Mouse (Mus musculus): Measurements from ENCODE around the gene Abca9. TPM values are rescaled to one million over a fixed set of nuclear protein-coding genes. Genes with fewer than 3 reads are reported as not detected.
A peak's percentile ranks its signal among the peaks of the same experiment; 100 is the strongest.

Gene Abca9
- 1.3 and 1.5 TPM in 2 replicates for polyA plus RNA-seq (2015; fragmentation: Nextera tagmentation; extraction: Ambion mirVana)

GRCm38 (mm10) chr11:110167459-110168251 is at the start of gene Abca9:
Abca9 (minus strand) TSS chr11:110168196.
- Histone ChIP-seq H3K9ac (ENCODE audit: low read depth, low read length) (no peak within 1 kb of the TSS), H3K9me3 (replicated peaks; ENCODE audit: control insufficient read depth, low read length) (no peaks in the 10 kb centered on the region), H3K36me3 (ENCODE audit: control insufficient read depth, insufficient read depth) (no peaks in the 10 kb centered on the region), H3K4me3 (ENCODE audit: low read depth, low read length) (no peak within 1 kb of the TSS), H3K27me3 (ENCODE audit: control insufficient read depth, insufficient read depth, low read depth, low read length) (no peaks in the 10 kb centered on the region), H3K27ac (ENCODE audit: low read length) (no peak within 1 kb of the TSS), H3K4me2 (ENCODE audit: low read depth, low read length) (peak within 1 kb of the TSS; percentile 2; the same call in 1 of the 2 replicates), H3K4me1 (ENCODE audit: control insufficient read depth, low read depth, low read length) (no peaks in the 10 kb centered on the region)
- no peak for ATAC-seq (ENCODE audit: low read depth)
- WGBS (ENCODE audit: insufficient replicate concordance): 48% methylated on average over 12 of the region's 12 CpGs

DNA sequence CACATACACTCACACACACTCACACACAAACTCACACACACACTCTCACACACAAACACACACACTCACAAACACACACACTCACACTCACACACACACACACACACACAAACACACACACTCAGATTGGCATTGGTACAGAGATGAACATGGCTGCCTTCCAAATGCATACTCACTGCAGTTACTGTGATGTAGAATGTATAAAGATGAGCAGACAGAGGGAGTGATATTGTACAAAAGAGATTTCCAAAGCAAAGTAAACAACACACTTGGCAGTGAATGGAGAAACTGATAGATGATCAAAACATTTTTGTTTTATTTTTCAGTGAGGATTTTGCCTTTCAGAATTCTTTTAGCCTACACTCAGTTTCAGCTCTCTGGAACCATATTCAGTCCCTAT is 49.1 kb upstream of the Abca9 start:
- Histone ChIP-seq H3K9ac (ENCODE audit: low read depth, low read length) (no peak overlapping the region), H3K4me1 (ENCODE audit: control insufficient read depth, low read depth, low read length) (no peaks in the 10 kb centered on the region), H3K36me3 (ENCODE audit: control insufficient read depth, insufficient read depth) (no peaks in the 10 kb centered on the region), H3K27me3 (ENCODE audit: control insufficient read depth, insufficient read depth, low read depth, low read length) (no peaks in the 10 kb centered on the region), H3K27ac (ENCODE audit: low read length) (no peak overlapping the region), H3K4me2 (ENCODE audit: low read depth, low read length) (no peak overlapping the region), H3K9me3 (replicated peaks; ENCODE audit: control insufficient read depth, low read length) (no peaks in the 10 kb centered on the region), H3K4me3 (ENCODE audit: low read depth, low read length) (no peak overlapping the region)
- no peak for ATAC-seq (ENCODE audit: low read depth)

GRCm38 (mm10) chr11:110203930-110204329 is 35.9 kb upstream of the Abca9 start:
- H3K27me3 ChIP-seq (ENCODE audit: control insufficient read depth, insufficient read depth, low read depth, low read length): no peaks in the 10 kb centered on the region
- H3K27ac ChIP-seq (ENCODE audit: low read length): no peak overlapping the region
- H3K9ac ChIP-seq (ENCODE audit: low read depth, low read length): no peak overlapping the region
- 54% methylated on average over 5 of the region's 5 CpGs for WGBS (ENCODE audit: insufficient replicate concordance)
- H3K4me1 ChIP-seq (ENCODE audit: control insufficient read depth, low read depth, low read length): no peaks in the 10 kb centered on the region
- H3K4me3 ChIP-seq (ENCODE audit: low read depth, low read length): no peak overlapping the region
- no peak for ATAC-seq (ENCODE audit: low read depth)
- H3K9me3 ChIP-seq (replicated peaks; ENCODE audit: control insufficient read depth, low read length): no peaks in the 10 kb centered on the region
- no peak overlapping the region for H3K4me2 ChIP-seq (ENCODE audit: low read depth, low read length)
- no peaks in the 10 kb centered on the region for H3K36me3 ChIP-seq (ENCODE audit: control insufficient read depth, insufficient read depth)

- Histone ChIP-seq H3K4me3 (ENCODE audit: low read depth, low read length) (no peak overlapping the region), H3K27ac (ENCODE audit: low read length) (no peak overlapping the region), H3K27me3 (ENCODE audit: control insufficient read depth, insufficient read depth, low read depth, low read length) (no peaks in the 10 kb centered on the region), H3K9me3 (replicated peaks; ENCODE audit: control insufficient read depth, low read length) (no peaks in the 10 kb centered on the region), H3K4me1 (ENCODE audit: control insufficient read depth, low read depth, low read length) (no peaks in the 10 kb centered on the region), H3K4me2 (ENCODE audit: low read depth, low read length) (no peak overlapping the region), H3K9ac (ENCODE audit: low read depth, low read length) (no peak overlapping the region), H3K36me3 (ENCODE audit: control insufficient read depth, insufficient read depth) (no peaks in the 10 kb centered on the region)
- 57% methylated on average over 3 of the region's 3 CpGs for WGBS (ENCODE audit: insufficient replicate concordance)
- ATAC-seq (ENCODE audit: low read depth): peak; percentile 51; the same call in 1 of the 2 replicates
These were observed 30.9 kb upstream of the Abca9 start for GRCm38 (mm10) chr11:110198882-110199281.

- 68% methylated on average over 8 of the region's 8 CpGs for WGBS (ENCODE audit: insufficient replicate concordance)
These were observed 28.7 kb upstream of the Abca9 start for GRCm38 (mm10) chr11:110196561-110197306.

GRCm38 (mm10) chr11:110195310-110195709 is 27.3 kb upstream of the Abca9 start:
- H3K4me3 ChIP-seq (ENCODE audit: low read depth, low read length): no peak overlapping the region
- ATAC-seq (ENCODE audit: low read depth): no peak
- no peaks in the 10 kb centered on the region for H3K36me3 ChIP-seq (ENCODE audit: control insufficient read depth, insufficient read depth)
- H3K9ac ChIP-seq (ENCODE audit: low read depth, low read length): no peak overlapping the region
- H3K27me3 ChIP-seq (ENCODE audit: control insufficient read depth, insufficient read depth, low read depth, low read length): no peaks in the 10 kb centered on the region
- 59% methylated on average over 4 of the region's 4 CpGs for WGBS (ENCODE audit: insufficient replicate concordance)
- no peak overlapping the region for H3K4me2 ChIP-seq (ENCODE audit: low read depth, low read length)
- H3K9me3 ChIP-seq (replicated peaks; ENCODE audit: control insufficient read depth, low read length): no peaks in the 10 kb centered on the region
- H3K4me1 ChIP-seq (ENCODE audit: control insufficient read depth, low read depth, low read length): no peaks in the 10 kb centered on the region
- H3K27ac ChIP-seq (ENCODE audit: low read length): no peak overlapping the region

More at GRCm38 (mm10) chr11:110196561-110197306, 28.7 kb upstream of the Abca9 start:
- Histone ChIP-seq H3K4me1 (ENCODE audit: control insufficient read depth, low read depth, low read length) (no peaks in the 10 kb centered on the region), H3K9ac (ENCODE audit: low read depth, low read length) (no peak overlapping the region), H3K27ac (ENCODE audit: low read length) (no peak overlapping the region), H3K9me3 (replicated peaks; ENCODE audit: control insufficient read depth, low read length) (no peaks in the 10 kb centered on the region), H3K4me2 (ENCODE audit: low read depth, low read length) (no peak overlapping the region), H3K4me3 (ENCODE audit: low read depth, low read length) (no peak overlapping the region), H3K36me3 (ENCODE audit: control insufficient read depth, insufficient read depth) (no peaks in the 10 kb centered on the region), H3K27me3 (ENCODE audit: control insufficient read depth, insufficient read depth, low read depth, low read length) (no peaks in the 10 kb centered on the region)
- ATAC-seq (ENCODE audit: low read depth): no peak

DNA sequence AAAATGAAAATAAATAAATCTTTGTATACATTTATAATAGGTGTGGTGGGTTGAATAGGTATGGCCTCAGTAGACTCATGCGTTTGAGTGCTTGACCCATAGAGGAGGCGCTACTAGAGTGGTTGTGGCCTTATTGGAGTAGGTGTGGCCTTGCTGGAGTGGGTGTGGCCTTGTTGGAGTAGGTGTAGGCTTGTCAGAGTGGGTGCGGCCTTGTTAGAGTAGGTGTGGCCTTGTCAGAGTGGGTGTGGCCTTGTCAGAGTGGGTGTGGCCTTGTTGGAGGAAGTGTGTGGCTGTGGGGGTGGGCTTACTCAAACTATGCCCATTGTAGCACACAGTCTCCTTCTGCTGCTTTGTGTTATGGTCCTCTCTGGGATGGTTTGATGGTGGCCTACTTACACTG is 3.2 kb upstream of the Abca9 start:
- WGBS (ENCODE audit: insufficient replicate concordance): 87% methylated on average over 3 of the region's 3 CpGs

GRCm38 (mm10) chr11:110165822-110166221 is 2.2 kb downstream of the Abca9 start:
- no peak overlapping the region for H3K27ac ChIP-seq (ENCODE audit: low read length)

More for the DNA sequence above, 3.2 kb upstream of the Abca9 start:
- H3K27ac ChIP-seq (ENCODE audit: low read length): no peak overlapping the region
- H3K27me3 ChIP-seq (ENCODE audit: control insufficient read depth, insufficient read depth, low read depth, low read length): no peaks in the 10 kb centered on the region
- H3K9me3 ChIP-seq (replicated peaks; ENCODE audit: control insufficient read depth, low read length): no peaks in the 10 kb centered on the region
- H3K4me3 ChIP-seq (ENCODE audit: low read depth, low read length): no peak overlapping the region
- H3K4me2 ChIP-seq (ENCODE audit: low read depth, low read length): no peak overlapping the region
- no peaks in the 10 kb centered on the region for H3K36me3 ChIP-seq (ENCODE audit: control insufficient read depth, insufficient read depth)
- H3K4me1 ChIP-seq (ENCODE audit: control insufficient read depth, low read depth, low read length): no peaks in the 10 kb centered on the region
- H3K9ac ChIP-seq (ENCODE audit: low read depth, low read length): no peak overlapping the region
- ATAC-seq (ENCODE audit: low read depth): 0 out of 2 replicates have a peak, but pooled peaks have one; percentile 27

GRCm38 (mm10) chr11:110165409-110165808 is 2.6 kb downstream of the Abca9 start:
- Histone ChIP-seq H3K4me2 (ENCODE audit: low read depth, low read length) (no peak overlapping the region), H3K9ac (ENCODE audit: low read depth, low read length) (no peak overlapping the region), H3K27ac (ENCODE audit: low read length) (no peak overlapping the region), H3K9me3 (replicated peaks; ENCODE audit: control insufficient read depth, low read length) (no peaks in the 10 kb centered on the region), H3K4me1 (ENCODE audit: control insufficient read depth, low read depth, low read length) (no peaks in the 10 kb centered on the region), H3K4me3 (ENCODE audit: low read depth, low read length) (no peak overlapping the region), H3K27me3 (ENCODE audit: control insufficient read depth, insufficient read depth, low read depth, low read length) (no peaks in the 10 kb centered on the region), H3K36me3 (ENCODE audit: control insufficient read depth, insufficient read depth) (no peaks in the 10 kb centered on the region)
- no peak for ATAC-seq (ENCODE audit: low read depth)

More at GRCm38 (mm10) chr11:110165822-110166221, 2.2 kb downstream of the Abca9 start:
- 8% methylated on average over 3 of the region's 3 CpGs for WGBS (ENCODE audit: insufficient replicate concordance)
- peak; percentile 48 for ATAC-seq (ENCODE audit: low read depth)
- no peak overlapping the region for H3K4me2 ChIP-seq (ENCODE audit: low read depth, low read length)
- no peak overlapping the region for H3K9ac ChIP-seq (ENCODE audit: low read depth, low read length)
- no peaks in the 10 kb centered on the region for H3K36me3 ChIP-seq (ENCODE audit: control insufficient read depth, insufficient read depth)
- H3K4me3 ChIP-seq (ENCODE audit: low read depth, low read length): no peak overlapping the region
- no peaks in the 10 kb centered on the region for H3K27me3 ChIP-seq (ENCODE audit: control insufficient read depth, insufficient read depth, low read depth, low read length)
- no peaks in the 10 kb centered on the region for H3K4me1 ChIP-seq (ENCODE audit: control insufficient read depth, low read depth, low read length)
- H3K9me3 ChIP-seq (replicated peaks; ENCODE audit: control insufficient read depth, low read length): no peaks in the 10 kb centered on the region
